Mouse (Mus musculus): ENCODE results near the gene Phf20. TPM values are rescaled to one million over a fixed set of nuclear protein-coding genes. Genes with fewer than 3 reads are reported as not detected.
"Not testable (repeated sequence)": the region's sequence is repeated elsewhere in the genome, so short reads cannot be mapped to it uniquely, and the experiment has no call there.

Gene Phf20
- polyA plus RNA-seq, 1 experiment from 2014 or later: 46.5 TPM

- H3K4me1 ChIP-seq (ENCODE audit: control insufficient read depth, insufficient read depth, low read length): peaks cover 24% of the 10 kb centered on the region
- peak within 1 kb of the TSS; percentile 92 for H3K27ac ChIP-seq (ENCODE audit: low read length)
- H3K36me3 ChIP-seq (ENCODE audit: control insufficient read depth, insufficient read depth): peaks cover 10% of the 10 kb centered on the region
- under 1% methylated on average over 47 of the region's 47 CpGs for WGBS
- H3K9me3 ChIP-seq (replicated peaks; ENCODE audit: control insufficient read depth, low read length): no peaks in the 10 kb centered on the region
- ATAC-seq (replicated peaks; ENCODE audit: extremely low read depth, insufficient read depth, low FRiP score): peak; percentile 95
- peak within 1 kb of the TSS; percentile 79 for H3K4me2 ChIP-seq (ENCODE audit: low read depth, low read length)
- peak within 1 kb of the TSS; percentile 85 for H3K4me3 ChIP-seq (ENCODE audit: low read length)
- peak within 1 kb of the TSS; percentile 98 for H3K9ac ChIP-seq (ENCODE audit: low read length)
- H3K27me3 ChIP-seq (ENCODE audit: control insufficient read depth, insufficient read depth, low read length): no peaks in the 10 kb centered on the region
Measured at GRCm38 (mm10) chr2:156180094-156180821, 16.0 kb upstream of the Phf20 start, which contains the start of gene Rbm39. Gene Rbm39 (minus strand): TSS chr2:156180238.

- H3K27me3 ChIP-seq (ENCODE audit: control insufficient read depth, insufficient read depth, low read length): no peaks in the 10 kb centered on the region
- 9% methylated on average over 8 of the region's 8 CpGs for WGBS
- peaks cover 24% of the 10 kb centered on the region for H3K4me1 ChIP-seq (ENCODE audit: control insufficient read depth, insufficient read depth, low read length)
- H3K9me3 ChIP-seq (replicated peaks; ENCODE audit: control insufficient read depth, low read length): no peaks in the 10 kb centered on the region
- H3K9ac ChIP-seq (ENCODE audit: low read length): peak overlapping the region; percentile 76
- peak overlapping the region; percentile 85 for H3K4me3 ChIP-seq (ENCODE audit: low read length)
- peaks cover 10% of the 10 kb centered on the region for H3K36me3 ChIP-seq (ENCODE audit: control insufficient read depth, insufficient read depth)
- ATAC-seq (replicated peaks; ENCODE audit: extremely low read depth, insufficient read depth, low FRiP score): peak; percentile 1; the same call in 1 of the 2 replicates
- H3K27ac ChIP-seq (ENCODE audit: low read length): peak overlapping the region; percentile 88
- peak overlapping the region; percentile 79 for H3K4me2 ChIP-seq (ENCODE audit: low read depth, low read length)
Measured at GRCm38 (mm10) chr2:156180824-156181590, 15.3 kb upstream of the Phf20 start.

GRCm38 (mm10) chr2:156181592-156181991 is 14.7 kb upstream of the Phf20 start:
- Histone ChIP-seq H3K27ac (ENCODE audit: low read length) (peak overlapping the region; percentile 88), H3K9ac (ENCODE audit: low read length) (peak overlapping the region; percentile 76), H3K4me2 (ENCODE audit: low read depth, low read length) (peak overlapping the region; percentile 79), H3K4me1 (ENCODE audit: control insufficient read depth, insufficient read depth, low read length) (peaks cover 24% of the 10 kb centered on the region), H3K36me3 (ENCODE audit: control insufficient read depth, insufficient read depth) (peaks cover 10% of the 10 kb centered on the region), H3K27me3 (ENCODE audit: control insufficient read depth, insufficient read depth, low read length) (no peaks in the 10 kb centered on the region), H3K4me3 (ENCODE audit: low read length) (no peak overlapping the region), H3K9me3 (replicated peaks; ENCODE audit: control insufficient read depth, low read length) (no peaks in the 10 kb centered on the region)
- 71% methylated on average over 2 of the region's 2 CpGs for WGBS
- ATAC-seq (replicated peaks; ENCODE audit: extremely low read depth, insufficient read depth, low FRiP score): no peak

- not testable (repeated sequence) for H3K36me3 ChIP-seq (ENCODE audit: control insufficient read depth, insufficient read depth); H3K27ac ChIP-seq (ENCODE audit: low read length); H3K4me2 ChIP-seq (ENCODE audit: low read depth, low read length); ATAC-seq (replicated peaks; ENCODE audit: extremely low read depth, insufficient read depth, low FRiP score); H3K4me1 ChIP-seq (ENCODE audit: control insufficient read depth, insufficient read depth, low read length); H3K4me3 ChIP-seq (ENCODE audit: low read length); H3K9me3 ChIP-seq (replicated peaks; ENCODE audit: control insufficient read depth, low read length); H3K27me3 ChIP-seq (ENCODE audit: control insufficient read depth, insufficient read depth, low read length); H3K9ac ChIP-seq (ENCODE audit: low read length)
- WGBS: 74% methylated on average over 7 of the region's 7 CpGs
Measured at GRCm38 (mm10) chr2:156189241-156189640, 7.0 kb upstream of the Phf20 start.

- Histone ChIP-seq H3K27ac (ENCODE audit: low read length) (no peak overlapping the region), H3K36me3 (ENCODE audit: control insufficient read depth, insufficient read depth) (no peaks in the 10 kb centered on the region), H3K9me3 (replicated peaks; ENCODE audit: control insufficient read depth, low read length) (no peaks in the 10 kb centered on the region), H3K4me3 (ENCODE audit: low read length) (no peak overlapping the region), H3K4me1 (ENCODE audit: control insufficient read depth, insufficient read depth, low read length) (0 out of 2 replicates have a peak, but pooled peaks cover 3% of the 10 kb centered on the region), H3K9ac (ENCODE audit: low read length) (no peak overlapping the region), H3K27me3 (ENCODE audit: control insufficient read depth, insufficient read depth, low read length) (no peaks in the 10 kb centered on the region), H3K4me2 (ENCODE audit: low read depth, low read length) (no peak overlapping the region)
- peak; percentile 52; the same call in 1 of the 2 replicates for ATAC-seq (replicated peaks; ENCODE audit: extremely low read depth, insufficient read depth, low FRiP score)
- 69% methylated on average over 14 of the region's 14 CpGs for WGBS
Measured at GRCm38 (mm10) chr2:156190004-156190896, 6.0 kb upstream of the Phf20 start.

- H3K36me3 ChIP-seq (ENCODE audit: control insufficient read depth, insufficient read depth): no peaks in the 10 kb centered on the region
- no peaks in the 10 kb centered on the region for H3K9me3 ChIP-seq (replicated peaks; ENCODE audit: control insufficient read depth, low read length)
- no peaks in the 10 kb centered on the region for H3K27me3 ChIP-seq (ENCODE audit: control insufficient read depth, insufficient read depth, low read length)
- WGBS: 99% methylated on average over 2 of the region's 2 CpGs
- no peak overlapping the region for H3K27ac ChIP-seq (ENCODE audit: low read length)
- no peak overlapping the region for H3K4me3 ChIP-seq (ENCODE audit: low read length)
- H3K9ac ChIP-seq (ENCODE audit: low read length): no peak overlapping the region
- 0 out of 2 replicates have a peak, but pooled peaks cover 3% of the 10 kb centered on the region for H3K4me1 ChIP-seq (ENCODE audit: control insufficient read depth, insufficient read depth, low read length)
- no peak overlapping the region for H3K4me2 ChIP-seq (ENCODE audit: low read depth, low read length)
- ATAC-seq (replicated peaks; ENCODE audit: extremely low read depth, insufficient read depth, low FRiP score): no peak
Measured at GRCm38 (mm10) chr2:156191540-156191939, 4.7 kb upstream of the Phf20 start.

- H3K9ac ChIP-seq (ENCODE audit: low read length): no peak overlapping the region
- H3K4me1 ChIP-seq (ENCODE audit: control insufficient read depth, insufficient read depth, low read length): 0 out of 2 replicates have a peak, but pooled peaks cover 3% of the 10 kb centered on the region
- no peak overlapping the region for H3K27ac ChIP-seq (ENCODE audit: low read length)
- H3K4me2 ChIP-seq (ENCODE audit: low read depth, low read length): no peak overlapping the region
- H3K4me3 ChIP-seq (ENCODE audit: low read length): no peak overlapping the region
- H3K27me3 ChIP-seq (ENCODE audit: control insufficient read depth, insufficient read depth, low read length): no peaks in the 10 kb centered on the region
- 85% methylated on average over 2 of the region's 2 CpGs for WGBS
- no peaks in the 10 kb centered on the region for H3K36me3 ChIP-seq (ENCODE audit: control insufficient read depth, insufficient read depth)
- H3K9me3 ChIP-seq (replicated peaks; ENCODE audit: control insufficient read depth, low read length): no peaks in the 10 kb centered on the region
- no peak for ATAC-seq (replicated peaks; ENCODE audit: extremely low read depth, insufficient read depth, low FRiP score)
Measured at GRCm38 (mm10) chr2:156192068-156192467, 4.2 kb upstream of the Phf20 start.

GRCm38 (mm10) chr2:156193066-156193862 is 3.0 kb upstream of the Phf20 start:
- Histone ChIP-seq H3K4me1 (ENCODE audit: control insufficient read depth, insufficient read depth, low read length) (peaks cover 10% of the 10 kb centered on the region), H3K4me2 (ENCODE audit: low read depth, low read length) (no peak overlapping the region), H3K27ac (ENCODE audit: low read length) (no peak overlapping the region), H3K27me3 (ENCODE audit: control insufficient read depth, insufficient read depth, low read length) (no peaks in the 10 kb centered on the region), H3K9ac (ENCODE audit: low read length) (no peak overlapping the region), H3K9me3 (replicated peaks; ENCODE audit: control insufficient read depth, low read length) (no peaks in the 10 kb centered on the region), H3K36me3 (ENCODE audit: control insufficient read depth, insufficient read depth) (no peaks in the 10 kb centered on the region), H3K4me3 (ENCODE audit: low read length) (no peak overlapping the region)
- WGBS: 79% methylated on average over 3 of the region's 3 CpGs
- no peak for ATAC-seq (replicated peaks; ENCODE audit: extremely low read depth, insufficient read depth, low FRiP score)
